Comparison of ENCODE assay signal across 9 mouse cellular contexts in the genomic region with DNA sequence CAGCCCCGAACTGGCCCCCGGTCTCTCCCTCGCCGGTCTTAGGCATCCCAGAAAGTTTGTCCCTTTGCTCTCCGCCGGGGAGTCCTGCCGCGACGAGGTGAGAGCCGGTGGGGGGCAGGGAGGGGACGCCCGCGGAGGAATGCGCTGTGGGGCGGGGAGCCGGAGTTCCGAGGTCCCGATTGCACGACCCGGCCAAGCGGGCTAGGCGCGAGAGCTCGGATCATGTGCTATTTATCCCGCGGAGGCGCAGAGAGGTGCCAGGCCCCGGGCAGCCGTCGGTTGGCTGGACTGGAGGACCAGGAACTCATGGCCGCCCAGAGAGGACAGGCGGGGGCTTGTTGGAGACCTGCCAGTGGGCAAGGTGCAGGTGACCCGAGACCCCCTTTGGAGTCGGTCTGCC. TPM values are rescaled to one million over a fixed set of nuclear protein-coding genes. Genes with fewer than 3 reads are reported as not detected.
A peak's percentile ranks its signal among the peaks of the same experiment; 100 is the strongest.
DNase-seq lines count a peak whose midpoint lies in the region; ATAC-seq and TF ChIP-seq lines count a peak whose summit lies in the region.
"Had no signal": no experiment of that assay in that cellular context is flagged by ENCODE, and none has a peak within 500 bp of the region (broad histone marks: within the 10 kb centered on the region; RNA-seq: fewer than 3 reads in every experiment).

No protein-coding gene starts in this region.

- peak overlapping the region; percentile 83 for H3K9ac ChIP-seq in MEL (ENCODE audit: control insufficient read depth, low read depth, low read length, poor library complexity, severe bottlenecking)
- H3K9ac ChIP-seq in hindbrain, embryonic 11.5 days (ENCODE audit: low read depth, low read length) = peak overlapping the region; percentile 88

- peak; percentile 67 for DNase-seq in MEL (ENCODE audit: low read depth, low spot score)
- peak; percentile 67 for DNase-seq in cerebellum, adult 8-10 months
- peak; percentile 55 to 63 for DNase-seq in frontal cortex, postnatal 10 days (ENCODE audit: low spot score in 2 of 2)
- peak; percentile 61 for DNase-seq in hindbrain, embryonic 11.5 days (ENCODE audit: low spot score)
- peak; percentile 55 to 58 for DNase-seq in left cerebral cortex, adult 2 months (ENCODE audit: extremely low spot score in 1 of 2, low spot score in 2 of 2)
- peak; percentile 81 to 86 for DNase-seq in lung, postnatal 4 days
- peak; percentile 43 to 55 for DNase-seq in right cerebral cortex, adult 2 months (ENCODE audit: low spot score in 2 of 2)
- DNase-seq in urinary bladder, postnatal 14 days (ENCODE audit: low spot score) = peak; percentile 79

- H3K27ac ChIP-seq in MEL (ENCODE audit: control insufficient read depth, low read depth, low read length) = no peak overlapping the region
- peak overlapping the region; percentile 88 for H3K27ac ChIP-seq in hindbrain, embryonic 11.5 days (ENCODE audit: low read depth, low read length)
- peak overlapping the region; percentile 99 for H3K27ac ChIP-seq in left cerebral cortex, adult 2 months

- H3K4me2 ChIP-seq in hindbrain, embryonic 11.5 days (replicated peaks; ENCODE audit: low read depth, low read length) = peak overlapping the region; percentile 64

- H3K9me3 ChIP-seq in MEL (replicated peaks; ENCODE audit: insufficient read depth, low read length) = no peaks in the 10 kb centered on the region
- H3K9me3 ChIP-seq in hindbrain, embryonic 11.5 days (ENCODE audit: control insufficient read depth, low read length) = no peaks in the 10 kb centered on the region

- H3K27me3 ChIP-seq in MEL (ENCODE audit: control insufficient read depth in 1 of 2, insufficient read depth in 2 of 2, low read length in 2 of 2) = no peaks in the 10 kb centered on the region
- H3K27me3 ChIP-seq in hindbrain, embryonic 11.5 days (ENCODE audit: control insufficient read depth, insufficient read depth, low read length) = no peaks in the 10 kb centered on the region

- WGBS in hindbrain, embryonic 11.5 days = under 1% methylated on average over 34 of the region's 34 CpGs

- peaks cover 0 to 5% of the 10 kb centered on the region in 2 experiments; a peak in 2 of 4 replicates for H3K36me3 ChIP-seq in MEL (ENCODE audit: control insufficient read depth in 1 of 2, insufficient read depth in 2 of 2, low read length in 2 of 2)
- no peaks in the 10 kb centered on the region for H3K36me3 ChIP-seq in hindbrain, embryonic 11.5 days (ENCODE audit: control insufficient read depth, insufficient read depth, low read length)

- TF ChIP-seq POLR2A in MEL (IDR thresholded peaks at IDR 0.05; ENCODE audit: control insufficient read depth in 1 of 2, insufficient read depth in 1 of 2, low read depth in 1 of 2, low read length in 2 of 2, poor library complexity in 1 of 2) = 0 out of 4 replicates have a peak, but pooled peaks of 1 of the 2 experiments have one; percentile 34

- H3K4me3 ChIP-seq in MEL (ENCODE audit: control insufficient read depth in 1 of 2, insufficient read depth in 1 of 2, low read depth in 2 of 2, low read length in 2 of 2) = peak overlapping the region; percentile 80 to 91
- H3K4me3 ChIP-seq in hindbrain, embryonic 11.5 days (ENCODE audit: low read depth, low read length) = peak overlapping the region; percentile 94
- H3K4me3 ChIP-seq in left cerebral cortex, adult 2 months = peak overlapping the region; percentile 79

- peak; percentile 66 for ATAC-seq in hindbrain, embryonic 11.5 days (ENCODE audit: low FRiP score)

- intact Hi-C loops in left cerebral cortex, adult 2 months (cut with DNase I) = loop anchor here (1.0 to 2.0 kb wide), 2 partner anchors 12 to 54 kb away; a partner anchor contains a TSS

- H3K4me1 ChIP-seq in MEL (ENCODE audit: control insufficient read depth in 1 of 2, insufficient read depth in 2 of 2, low read length in 2 of 2) = peaks cover 3 to 7% of the 10 kb centered on the region in 2 experiments; a peak in 3 of 4 replicates
- H3K4me1 ChIP-seq in hindbrain, embryonic 11.5 days (replicated peaks; ENCODE audit: control insufficient read depth, insufficient read depth, low read length) = peaks cover 6% of the 10 kb centered on the region

- no peak for TF ChIP-seq EP300 in MEL (IDR thresholded peaks at IDR 0.05; ENCODE audit: low read depth in 1 of 2, low read length in 2 of 2)

- no peaks in the 10 kb centered on the region; the same call in 1 of the 2 replicates for H3K79me2 ChIP-seq in MEL (ENCODE audit: control insufficient read depth, insufficient read depth, low read length, poor library complexity)

- TF ChIP-seq CTCF in MEL (IDR thresholded peaks at IDR 0.05 in 2 of 3, conservative IDR thresholded peaks at IDR 0.05 in 1 of 3; ENCODE audit: control insufficient read depth in 1 of 3, insufficient read depth in 1 of 3, low read depth in 2 of 3, low read length in 3 of 3, poor library complexity in 1 of 3, severe bottlenecking in 1 of 3) = no peak
- no peak for TF ChIP-seq CTCF in left cerebral cortex, adult 2 months (IDR thresholded peaks at IDR 0.05)

- no peak for TF ChIP-seq RAD21 in MEL (IDR thresholded peaks at IDR 0.05; ENCODE audit: low read depth, low read length)

TF ChIP-seq in MEL, 35 proteins besides CTCF, POLR2A, EP300 and RAD21:
- TF ChIP-seq SIN3A (IDR thresholded peaks at IDR 0.05; ENCODE audit: low read length) = 0 out of 2 replicates have a peak, but pooled peaks have one; percentile 13
- TF ChIP-seq CHD2 (IDR thresholded peaks at IDR 0.05; ENCODE audit: low read length) = no peak

RNA-seq across cellular contexts. Expression of a gene that starts 0.3 kb away (rescaled TPM):
- 19.8 and 20.3 TPM in 2 replicates for total RNA-seq in MEL (2012; rRNA removed)
- polyA plus RNA-seq in MEL (2012; ENCODE audit: insufficient read depth in 1 of 2, insufficient read length in 2 of 2, low read depth in 1 of 2, low replicate concordance in 2 of 2, missing spikeins in 1 of 2) = 10 to 100 TPM in 1 of 2 experiments, not detected in 1; 21.7 TPM
- polyA plus RNA-seq in hindbrain, embryonic 11.5 days (2014; fragmentation: Nextera tagmentation; extraction: Ambion mirVana) = 5.9 and 6.0 TPM in 2 replicates
- total RNA-seq in left cerebral cortex, adult 2 months (2021) = 10 to 100 TPM; 58.1 to 60.7 TPM

RNA-seq across cellular contexts. Expression of a gene that starts 0.7 kb away (rescaled TPM):
- 0.35 and 0.46 TPM in 2 replicates for total RNA-seq in MEL (2012; rRNA removed)
- 1 to 10 TPM in 1 of 2 experiments, not detected in 1; 2.2 TPM for polyA plus RNA-seq in MEL (2012; ENCODE audit: insufficient read depth in 1 of 2, insufficient read length in 2 of 2, low read depth in 1 of 2, low replicate concordance in 2 of 2, missing spikeins in 1 of 2)
- polyA plus RNA-seq in hindbrain, embryonic 11.5 days (2014; fragmentation: Nextera tagmentation; extraction: Ambion mirVana) = 0.63 and 1.9 TPM in 2 replicates
- total RNA-seq in left cerebral cortex, adult 2 months (2021) = 1 to 10 TPM; 1.8 to 3.0 TPM
- total RNA-seq: hematopoietic stem cell, adult 5-6 weeks had no signal

RNA-seq across cellular contexts. Expression of a gene that starts 12.7 kb away (rescaled TPM):
- total RNA-seq in MEL (2012; rRNA removed) = 1.9 and 2.8 TPM in 2 replicates
- polyA plus RNA-seq in MEL (2012; ENCODE audit: insufficient read depth in 1 of 2, insufficient read length in 2 of 2, low read depth in 1 of 2, low replicate concordance in 2 of 2, missing spikeins in 1 of 2) = 10 to 100 TPM in 1 of 2 experiments, not detected in 1; 15.0 TPM
- polyA plus RNA-seq in hindbrain, embryonic 11.5 days (2014; fragmentation: Nextera tagmentation; extraction: Ambion mirVana) = 8.2 and 9.2 TPM in 2 replicates
- total RNA-seq in left cerebral cortex, adult 2 months (2021) = 100 to 1,000 TPM; 238 to 261 TPM

RNA-seq across cellular contexts. Expression of a gene that starts 31.4 kb away (rescaled TPM):
- total RNA-seq in MEL (2012; rRNA removed) = 76.4 and 81.0 TPM in 2 replicates
- 10 to 100 TPM in 1 of 2 experiments, not detected in 1; 99.6 TPM for polyA plus RNA-seq in MEL (2012; ENCODE audit: insufficient read depth in 1 of 2, insufficient read length in 2 of 2, low read depth in 1 of 2, low replicate concordance in 2 of 2, missing spikeins in 1 of 2)
- polyA plus RNA-seq in hindbrain, embryonic 11.5 days (2014; fragmentation: Nextera tagmentation; extraction: Ambion mirVana) = 151 and 176 TPM in 2 replicates
- 10 to 100 TPM; 52.2 to 56.7 TPM for total RNA-seq in left cerebral cortex, adult 2 months (2021)

RNA-seq across cellular contexts. Expression of a gene that starts 43.6 kb away (rescaled TPM):
- 12.9 and 14.2 TPM in 2 replicates for total RNA-seq in MEL (2012; rRNA removed)
- 10 to 100 TPM in 1 of 2 experiments, not detected in 1; 16.8 TPM for polyA plus RNA-seq in MEL (2012; ENCODE audit: insufficient read depth in 1 of 2, insufficient read length in 2 of 2, low read depth in 1 of 2, low replicate concordance in 2 of 2, missing spikeins in 1 of 2)
- polyA plus RNA-seq in hindbrain, embryonic 11.5 days (2014; fragmentation: Nextera tagmentation; extraction: Ambion mirVana) = 23.2 and 26.2 TPM in 2 replicates
- total RNA-seq in left cerebral cortex, adult 2 months (2021) = 10 to 100 TPM in 1 of 2 experiments, 1 to 10 TPM in 1; 9.8 to 10.6 TPM

Comparison
In these comparisons a context has a peak if more than half of its experiments do, and no peak if none do; other contexts are left out.
1. RNA of a gene that starts 12.7 kb away (total RNA-seq): 238 to 261 TPM in left cerebral cortex, adult 2 months; 1.9 to 2.8 TPM in MEL; every median in the first group is over 10 times any median in the second.
2. Peak in every context shown above with its lines, with median percentiles within 50 percentile points of each other: DNase-seq and H3K4me3 ChIP-seq.